Mouse (Mus musculus): ENCODE data around the gene Trmo.

- peak; percentile 67 for TF ChIP-seq CTCF (IDR thresholded peaks at IDR 0.05; ENCODE audit: insufficient read depth, low read length)
- no peak for TF ChIP-seq POLR2A (IDR thresholded peaks at IDR 0.05; ENCODE audit: borderline replicate concordance, extremely low read depth, low read depth, low read length)
Observed at GRCm38 (mm10) chr4:46390390-46390970, 1.2 kb upstream of the Trmo start.

All from lung, adult 2 months (tissue).